Mouse (Mus musculus): ENCODE measurements around the gene Usp20. TPM values are rescaled to one million over a fixed set of nuclear protein-coding genes. Genes with fewer than 3 reads are reported as not detected.
A peak's percentile ranks its signal among the peaks of the same experiment; 100 is the strongest.

Usp20 gene
- total and polyA plus RNA-seq, 2 experiments from 2014 or later: 31.9 to 37.9 TPM

GRCm38 (mm10) chr2:31066019-31066789 lies 84.1 kb downstream of the Usp20 start:
- Histone ChIP-seq H3K36me3 (ENCODE audit: insufficient read depth) (no peaks in the 10 kb centered on the region), H3K4me1 (ENCODE audit: insufficient read depth) (no peaks in the 10 kb centered on the region; the same call in 1 of the 2 replicates), H3K27me3 (ENCODE audit: insufficient read depth, low read length) (no peaks in the 10 kb centered on the region), H3K27ac (ENCODE audit: low read depth, low read length) (0 out of 2 replicates have a peak overlapping the region, but pooled peaks have one; percentile 5), H3K9ac (no peak overlapping the region), H3K9me3 (ENCODE audit: low read length) (no peaks in the 10 kb centered on the region), H3K4me3 (ENCODE audit: low read depth, low read length) (no peak overlapping the region), H3K4me2 (ENCODE audit: low read depth) (no peak overlapping the region)
- DNase-seq (no peak), ATAC-seq (no peak)
- WGBS: 69% methylated on average over 11 of the region's 11 CpGs
- TF ChIP-seq CTCF (IDR thresholded peaks at IDR 0.05; ENCODE audit: low read depth): no peak

- DNase-seq (no peak), ATAC-seq (no peak)
- 57% methylated on average over 13 of the region's 13 CpGs for WGBS
- Histone ChIP-seq H3K4me2 (ENCODE audit: low read depth) (no peak overlapping the region), H3K27ac (ENCODE audit: low read depth, low read length) (0 out of 2 replicates have a peak overlapping the region, but pooled peaks have one; percentile 5), H3K4me1 (ENCODE audit: insufficient read depth) (no peaks in the 10 kb centered on the region; the same call in 1 of the 2 replicates), H3K4me3 (ENCODE audit: low read depth, low read length) (no peak overlapping the region), H3K9ac (no peak overlapping the region), H3K36me3 (ENCODE audit: insufficient read depth) (no peaks in the 10 kb centered on the region), H3K9me3 (ENCODE audit: low read length) (no peaks in the 10 kb centered on the region), H3K27me3 (ENCODE audit: insufficient read depth, low read length) (no peaks in the 10 kb centered on the region)
- TF ChIP-seq CTCF (IDR thresholded peaks at IDR 0.05; ENCODE audit: low read depth): no peak
These were observed 85.0 kb downstream of the Usp20 start for GRCm38 (mm10) chr2:31067059-31067595.

- Histone ChIP-seq H3K4me3 (ENCODE audit: low read depth, low read length) (no peak overlapping the region), H3K9me3 (ENCODE audit: low read length) (no peaks in the 10 kb centered on the region), H3K27ac (ENCODE audit: low read depth, low read length) (peak overlapping the region; percentile 40; the same call in 1 of the 2 replicates), H3K4me2 (ENCODE audit: low read depth) (no peak overlapping the region), H3K9ac (no peak overlapping the region), H3K36me3 (ENCODE audit: insufficient read depth) (no peaks in the 10 kb centered on the region), H3K27me3 (ENCODE audit: insufficient read depth, low read length) (no peaks in the 10 kb centered on the region), H3K4me1 (ENCODE audit: insufficient read depth) (no peaks in the 10 kb centered on the region; the same call in 1 of the 2 replicates)
- WGBS: 41% methylated on average over 7 of the region's 7 CpGs
- no peak for TF ChIP-seq CTCF (IDR thresholded peaks at IDR 0.05; ENCODE audit: low read depth)
- 0 out of 2 replicates have a peak, but pooled peaks have one; percentile 8 for ATAC-seq
- no peak for DNase-seq
These were observed 85.7 kb downstream of the Usp20 start for GRCm38 (mm10) chr2:31067696-31068245.

GRCm38 (mm10) chr2:31068246-31069113 lies 86.4 kb downstream of the Usp20 start:
- Histone ChIP-seq H3K27ac (ENCODE audit: low read depth, low read length) (peak overlapping the region; percentile 51), H3K27me3 (ENCODE audit: insufficient read depth, low read length) (no peaks in the 10 kb centered on the region), H3K36me3 (ENCODE audit: insufficient read depth) (0 out of 2 replicates have a peak, but pooled peaks cover 3% of the 10 kb centered on the region), H3K9me3 (ENCODE audit: low read length) (no peaks in the 10 kb centered on the region), H3K9ac (no peak overlapping the region), H3K4me1 (ENCODE audit: insufficient read depth) (no peaks in the 10 kb centered on the region; the same call in 1 of the 2 replicates), H3K4me2 (ENCODE audit: low read depth) (no peak overlapping the region), H3K4me3 (ENCODE audit: low read depth, low read length) (no peak overlapping the region)
- TF ChIP-seq CTCF (IDR thresholded peaks at IDR 0.05; ENCODE audit: low read depth): no peak
- ATAC-seq: peak; percentile 88
- whole genome bisulfite sequencing: 9% methylated on average over 13 of the region's 13 CpGs
- peak; percentile 43 for DNase-seq

- Histone ChIP-seq H3K36me3 (ENCODE audit: insufficient read depth) (0 out of 2 replicates have a peak, but pooled peaks cover 3% of the 10 kb centered on the region), H3K27ac (ENCODE audit: low read depth, low read length) (peak overlapping the region; percentile 51), H3K4me2 (ENCODE audit: low read depth) (no peak overlapping the region), H3K4me1 (ENCODE audit: insufficient read depth) (no peaks in the 10 kb centered on the region; the same call in 1 of the 2 replicates), H3K27me3 (ENCODE audit: insufficient read depth, low read length) (no peaks in the 10 kb centered on the region), H3K9ac (no peak overlapping the region), H3K9me3 (ENCODE audit: low read length) (no peaks in the 10 kb centered on the region), H3K4me3 (ENCODE audit: low read depth, low read length) (no peak overlapping the region)
- TF ChIP-seq CTCF (IDR thresholded peaks at IDR 0.05; ENCODE audit: low read depth): no peak
- ATAC-seq (no peak), DNase-seq (no peak)
- 73% methylated on average over 4 of the region's 4 CpGs for WGBS
These were observed 87.0 kb downstream of the Usp20 start for GRCm38 (mm10) chr2:31069114-31069445.

- DNase-seq (no peak), ATAC-seq (no peak)
- Histone ChIP-seq H3K9ac (no peak overlapping the region), H3K36me3 (ENCODE audit: insufficient read depth) (0 out of 2 replicates have a peak, but pooled peaks cover 3% of the 10 kb centered on the region), H3K4me2 (ENCODE audit: low read depth) (no peak overlapping the region), H3K4me1 (ENCODE audit: insufficient read depth) (no peaks in the 10 kb centered on the region; the same call in 1 of the 2 replicates), H3K4me3 (ENCODE audit: low read depth, low read length) (no peak overlapping the region), H3K27me3 (ENCODE audit: insufficient read depth, low read length) (no peaks in the 10 kb centered on the region), H3K9me3 (ENCODE audit: low read length) (no peaks in the 10 kb centered on the region), H3K27ac (ENCODE audit: low read depth, low read length) (no peak overlapping the region)
- no peak for TF ChIP-seq CTCF (IDR thresholded peaks at IDR 0.05; ENCODE audit: low read depth)
- WGBS: 89% methylated on average over 7 of the region's 7 CpGs
These were observed 87.4 kb downstream of the Usp20 start for GRCm38 (mm10) chr2:31069506-31069905.

Other genes starting within 250 kb of the Usp20 start
- 0.77 and 1.8 TPM in 2 replicates for gene 1700001O22Rik, start 178.6 kb upstream of the Usp20 start, total RNA-seq (2014; rRNA removed)
- 1.4 and 1.5 TPM in 2 replicates for gene 1700001O22Rik, start 178.6 kb upstream of the Usp20 start, polyA plus RNA-seq (2015; fragmentation: Nextera tagmentation; extraction: Ambion mirVana)
- 87.6 and 105 TPM in 2 replicates for gene Ntmt1, start 174.5 kb upstream of the Usp20 start, total RNA-seq (2014; rRNA removed)
- 106 and 107 TPM in 2 replicates for gene Ntmt1, start 174.5 kb upstream of the Usp20 start, polyA plus RNA-seq (2015; fragmentation: Nextera tagmentation; extraction: Ambion mirVana)
- gene Asb6, start 151.9 kb upstream of the Usp20 start, total RNA-seq (2014; rRNA removed): 32.7 and 45.2 TPM in 2 replicates
- gene Asb6, start 151.9 kb upstream of the Usp20 start, polyA plus RNA-seq (2015; fragmentation: Nextera tagmentation; extraction: Ambion mirVana): 31.3 and 36.0 TPM in 2 replicates
- 2.5 and 4.1 TPM in 2 replicates for gene Prrx2, start 147.3 kb upstream of the Usp20 start, total RNA-seq (2014; rRNA removed)
- gene Prrx2, start 147.3 kb upstream of the Usp20 start, polyA plus RNA-seq (2015; fragmentation: Nextera tagmentation; extraction: Ambion mirVana): 3.6 and 3.7 TPM in 2 replicates
- gene Ptges, start 52.4 kb upstream of the Usp20 start, total RNA-seq (2014; rRNA removed): 4.2 and 6.3 TPM in 2 replicates
- gene Ptges, start 52.4 kb upstream of the Usp20 start, polyA plus RNA-seq (2015; fragmentation: Nextera tagmentation; extraction: Ambion mirVana): 4.8 TPM in 2 replicates
- gene Tor1b, start 29.3 kb upstream of the Usp20 start, total RNA-seq (2014; rRNA removed): 30.4 and 40.0 TPM in 2 replicates
- gene Tor1b, start 29.3 kb upstream of the Usp20 start, polyA plus RNA-seq (2015; fragmentation: Nextera tagmentation; extraction: Ambion mirVana): 14.5 and 16.9 TPM in 2 replicates
- 53.6 and 71.6 TPM in 2 replicates for gene Tor1a, start 14.3 kb upstream of the Usp20 start, total RNA-seq (2014; rRNA removed)
- 97.3 and 105 TPM in 2 replicates for gene Tor1a, start 14.3 kb upstream of the Usp20 start, polyA plus RNA-seq (2015; fragmentation: Nextera tagmentation; extraction: Ambion mirVana)
- gene BC005624, start 78 bp upstream of the Usp20 start, total RNA-seq (2014; rRNA removed): 43.3 and 47.1 TPM in 2 replicates
- 76.1 and 84.6 TPM in 2 replicates for gene BC005624, start 78 bp upstream of the Usp20 start, polyA plus RNA-seq (2015; fragmentation: Nextera tagmentation; extraction: Ambion mirVana)
- gene Fnbp1, start 159.7 kb downstream of the Usp20 start, total RNA-seq (2014; rRNA removed): 9.2 and 13.3 TPM in 2 replicates
- 9.8 and 20.1 TPM in 2 replicates for gene Fnbp1, start 159.7 kb downstream of the Usp20 start, polyA plus RNA-seq (2015; fragmentation: Nextera tagmentation; extraction: Ambion mirVana)
- 40.8 and 47.6 TPM in 2 replicates for gene Gpr107, start 170.0 kb downstream of the Usp20 start, total RNA-seq (2014; rRNA removed)
- gene Gpr107, start 170.0 kb downstream of the Usp20 start, polyA plus RNA-seq (2015; fragmentation: Nextera tagmentation; extraction: Ambion mirVana): 20.3 and 24.0 TPM in 2 replicates